Mouse (Mus musculus) liver, postnatal 0 days (tissue): ENCODE measurements around the gene Rbm33.

Experiments
- CTCF ChIP-seq: sonication (generic); IDR thresholded peaks from 2 replicates; pipeline ENCODE4 v1.5.1; 2016; ENCODE audit warnings: antibody characterized with exemption, low read depth
- EP300 ChIP-seq: IDR thresholded peaks from 2 replicates; pipeline ENCODE4 v1.6.1; 2016; ENCODE audit warnings: antibody characterized with exemption, low read depth, mild to moderate bottlenecking

- TF ChIP-seq CTCF (no peak), EP300 (no peak)
Observed at GRCm38 (mm10) chr5:28289111-28289510, 27.8 kb upstream of the Rbm33 start.
